Mouse (Mus musculus) heart, adult 2 months (tissue): ENCODE measurements around the gene Rbm4b.

Source experiments
- CTCF ChIP-seq: fragments of 200-600 bp; IDR thresholded peaks from 2 replicates; pipeline ENCODE4 v1.8.1; 2022; ENCODE audit warnings: antibody characterized with exemption, mild to moderate bottlenecking, moderate library complexity
- POLR2A ChIP-seq: fragments of 200-500 bp; IDR thresholded peaks from 2 replicates; pipeline ENCODE4 v1.6.1; 2011; ENCODE audit warnings: mild to moderate bottlenecking, low read depth, low read length, control low read depth; ENCODE audit not compliant: insufficient read depth

- TF ChIP-seq CTCF (no peak), POLR2A (no peak)
Observed at GRCm38 (mm10) chr19:4747631-4748312, 8.5 kb upstream of the Rbm4b start.
